Mouse (Mus musculus): ENCODE measurements at regions not wholly inside any gene's neighbourhood (a gene's known extent, or its start where the extent isn't known, plus 50 kb on each side); places are given as distances from the start of the nearest gene placed in this dataset.

DNA sequence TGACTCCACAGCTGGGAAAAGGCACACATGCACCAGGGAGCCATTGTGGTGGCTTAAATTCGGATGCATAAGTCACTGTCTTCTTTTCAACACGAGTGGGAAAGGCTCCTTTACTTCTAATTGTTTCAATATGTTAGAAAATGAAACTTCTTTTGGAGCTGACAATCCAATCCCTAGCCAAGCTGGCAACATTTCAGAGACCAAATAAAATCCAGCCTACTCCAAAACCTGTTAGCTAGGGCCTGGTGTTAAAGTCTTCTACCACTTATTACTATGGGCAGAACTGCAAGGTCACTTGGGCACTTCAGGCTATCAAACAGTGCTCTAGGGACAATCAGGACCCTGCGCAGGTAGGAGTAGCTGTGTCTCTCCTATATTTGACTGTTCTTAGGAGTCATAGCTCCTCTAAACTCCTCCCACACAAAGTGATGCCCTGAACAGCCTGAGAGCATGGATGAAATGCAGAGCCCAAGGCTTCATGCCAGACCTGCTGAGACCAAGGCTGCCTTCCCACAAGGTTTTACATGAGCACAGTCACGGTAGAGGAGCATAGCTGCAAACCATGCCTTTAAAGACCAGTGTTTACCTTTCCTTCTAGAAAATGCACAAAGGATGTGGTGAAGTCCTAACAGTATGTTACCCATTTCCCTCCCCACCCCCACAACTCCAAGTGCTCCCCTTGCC, 67.4 kb upstream of the Spdye4c start:
- DNase-seq (ENCODE audit: low spot score in 2 of 2) = no peak

DNA sequence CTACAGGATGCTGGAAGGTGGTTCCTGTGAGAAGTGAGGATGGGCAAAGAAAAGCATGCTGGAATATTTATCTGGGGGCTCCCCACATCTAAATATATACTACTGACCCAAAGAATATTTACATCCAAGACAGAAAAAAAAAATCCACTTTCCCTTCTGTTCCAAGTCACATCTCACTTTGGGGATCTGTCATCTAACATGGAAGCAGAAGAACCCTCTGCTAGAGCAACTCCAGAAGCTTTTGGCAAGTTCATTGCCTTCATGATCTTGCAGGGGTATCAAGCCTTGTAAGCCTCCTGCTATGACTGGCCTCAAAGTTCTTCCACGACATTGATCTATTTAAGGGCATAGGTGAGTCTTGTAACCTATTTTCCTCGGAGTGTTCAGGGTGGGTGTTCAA, 64.9 kb upstream of the Spdye4c start:
- DNase-seq (ENCODE audit: low spot score in 2 of 2) = no peak

DNA sequence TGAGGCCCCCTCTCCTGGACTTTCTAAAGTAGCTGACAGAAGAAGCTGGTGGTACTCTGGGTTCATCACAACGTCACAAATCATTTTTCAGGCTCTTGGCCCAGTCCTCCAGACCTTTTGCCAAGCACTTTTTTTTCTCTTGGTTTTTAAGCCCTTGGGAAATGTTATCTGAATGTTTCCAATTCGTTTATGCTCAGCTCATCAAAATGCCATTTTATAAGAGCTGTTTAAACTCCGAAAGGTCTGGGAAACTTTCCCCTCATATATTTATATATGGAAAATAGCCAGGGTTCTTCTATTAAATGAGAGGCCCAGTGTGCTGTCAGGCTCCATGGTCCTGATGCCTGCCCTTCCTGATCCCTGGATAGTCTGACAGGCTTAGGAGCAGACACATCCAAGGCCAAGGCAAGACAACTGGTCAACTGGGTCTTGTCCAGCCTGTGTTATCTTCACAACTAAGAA, 64.1 kb upstream of the Spdye4c start:
- no peak for DNase-seq (ENCODE audit: low spot score in 2 of 2)

DNA sequence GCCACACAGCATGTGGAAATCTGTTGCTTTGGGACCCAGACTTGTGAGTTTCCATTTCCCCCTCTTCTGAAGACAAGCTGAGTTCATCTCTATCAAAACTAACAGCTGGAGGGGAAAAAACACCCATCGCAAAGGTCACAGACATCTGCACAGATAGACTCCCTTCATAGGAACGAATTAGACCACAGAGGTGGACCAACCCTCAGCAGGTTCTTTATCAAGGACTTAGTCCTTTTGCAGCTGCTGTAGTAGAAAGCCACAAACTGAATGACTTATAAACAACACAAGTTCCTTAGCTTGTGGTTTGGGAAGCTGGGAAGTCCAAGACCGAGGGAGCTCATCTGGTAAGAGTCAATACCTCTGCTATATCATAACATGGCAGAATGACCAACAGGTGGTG, 54.7 kb upstream of the Spdye4c start:
- no peak for DNase-seq (ENCODE audit: low spot score in 2 of 2)

DNA sequence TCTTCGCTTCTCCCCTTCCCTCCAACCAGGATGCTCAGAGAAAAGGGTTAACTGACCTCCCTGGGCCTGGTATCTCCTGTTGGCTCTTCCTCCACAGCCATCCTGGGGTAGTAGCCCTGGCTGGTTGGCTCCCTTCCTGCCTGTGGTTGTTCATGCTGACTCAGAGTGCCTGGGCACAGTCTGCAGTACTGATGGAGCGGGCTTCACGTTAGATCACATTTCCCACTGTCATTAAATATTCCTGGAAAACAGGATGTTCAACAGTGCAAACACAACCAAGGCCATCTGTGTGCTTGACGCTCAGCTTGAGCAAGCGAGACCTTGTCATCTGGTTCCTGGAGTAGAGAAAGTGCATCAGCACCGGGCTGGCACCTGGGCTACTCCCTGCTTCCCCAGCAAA, 53.6 kb upstream of the Spdye4c start:
- no peak for DNase-seq (ENCODE audit: low spot score in 2 of 2)

DNA sequence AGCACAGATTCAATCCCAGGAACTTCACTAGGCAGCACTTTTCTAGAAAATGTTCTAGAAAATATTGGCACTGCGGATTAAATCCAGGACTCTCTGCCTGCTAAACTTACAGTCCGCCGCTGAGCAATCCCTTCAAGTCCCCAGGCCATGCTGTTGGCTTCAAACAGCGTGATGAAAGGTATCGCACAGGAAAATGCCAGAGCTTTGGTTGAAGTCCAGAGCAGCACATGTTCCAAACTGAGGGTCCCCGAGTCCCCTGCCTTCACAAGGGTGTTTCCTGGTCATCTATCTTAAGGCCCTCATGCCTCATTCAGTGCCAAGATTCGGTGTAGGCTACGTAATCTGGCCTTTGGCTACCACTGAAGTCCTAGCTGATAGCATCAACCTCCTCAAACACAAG, 52.3 kb upstream of the Spdye4c start:
- no peak for DNase-seq (ENCODE audit: low spot score in 2 of 2)
